Mouse (Mus musculus): ENCODE measurements at regions not wholly inside any gene's neighbourhood (a gene's known extent, or its start where the extent isn't known, plus 50 kb on each side); places are given as distances from the start of the nearest gene placed in this dataset.

DNA sequence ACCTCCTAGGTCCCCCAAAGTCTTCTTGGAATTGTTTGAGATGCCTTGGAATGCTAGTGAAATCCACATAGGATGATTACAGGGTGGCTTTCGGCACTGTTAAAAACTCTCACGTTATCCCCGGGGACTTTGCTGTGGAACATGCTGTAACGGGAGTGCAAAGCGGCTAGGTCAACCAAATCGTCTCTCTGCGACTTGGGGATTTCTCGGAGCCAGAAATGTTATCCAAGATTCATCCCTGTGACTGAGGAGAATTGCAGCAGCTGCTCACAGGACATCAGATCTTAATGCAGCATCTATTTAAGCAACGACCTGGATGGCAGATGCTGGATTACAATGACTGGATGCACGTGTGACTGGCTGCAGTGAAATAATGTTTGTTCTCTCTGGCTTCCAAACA lies 470.7 kb upstream of the Mpdz start:
- Histone ChIP-seq H3K9me3 (replicated peaks; ENCODE audit: insufficient read depth, low read length) (no peaks in the 10 kb centered on the region), H3K27ac (ENCODE audit: control insufficient read depth, low read depth, low read length) (no peak overlapping the region), H3K79me2 (ENCODE audit: control insufficient read depth, insufficient read depth, low read length, poor library complexity) (no peaks in the 10 kb centered on the region), H3K27me3 (ENCODE audit: control insufficient read depth in 1 of 2, insufficient read depth in 2 of 2, low read length in 2 of 2) (no peaks in the 10 kb centered on the region), H3K4me3 (ENCODE audit: control insufficient read depth in 1 of 2, insufficient read depth in 1 of 2, low read depth in 2 of 2, low read length in 2 of 2) (no peak overlapping the region), H3K36me3 (ENCODE audit: control insufficient read depth in 1 of 2, insufficient read depth in 2 of 2, low read length in 2 of 2) (no peaks in the 10 kb centered on the region), H3K4me1 (ENCODE audit: control insufficient read depth in 1 of 2, insufficient read depth in 2 of 2, low read length in 2 of 2) (no peaks in the 10 kb centered on the region), H3K9ac (ENCODE audit: control insufficient read depth, low read depth, low read length, poor library complexity, severe bottlenecking) (no peak overlapping the region)
- no peak for TF ChIP-seq CHD2 (IDR thresholded peaks at IDR 0.05; ENCODE audit: low read length)
- TF ChIP-seq MYB (IDR thresholded peaks at IDR 0.05; ENCODE audit: low read depth, low read length) = no peak
- no peak for TF ChIP-seq POLR2AphosphoS5 (IDR thresholded peaks at IDR 0.05; ENCODE audit: borderline replicate concordance, low read depth, low read length)
- TF ChIP-seq ZKSCAN1 (IDR thresholded peaks at IDR 0.05; ENCODE audit: low read depth, low read length) = no peak
- no peak for TF ChIP-seq RCOR1 (IDR thresholded peaks at IDR 0.05; ENCODE audit: low read depth, low read length)
- TF ChIP-seq POLR2AphosphoS2 (IDR thresholded peaks at IDR 0.05; ENCODE audit: low read length) = no peak
- no peak for TF ChIP-seq USF1 (IDR thresholded peaks at IDR 0.05; ENCODE audit: low read depth, low read length)
- TF ChIP-seq TBP (IDR thresholded peaks at IDR 0.05; ENCODE audit: low read depth, low read length) = no peak
- no peak for TF ChIP-seq MAZ (IDR thresholded peaks at IDR 0.05; ENCODE audit: low read depth, low read length)
- no peak for TF ChIP-seq ELF1 (IDR thresholded peaks at IDR 0.05; ENCODE audit: low read depth, low read length)
- no peak for TF ChIP-seq MAX (IDR thresholded peaks at IDR 0.05; ENCODE audit: low read length)
- TF ChIP-seq ZNF384 (IDR thresholded peaks at IDR 0.05; ENCODE audit: low read depth, low read length) = no peak
- DNase-seq (ENCODE audit: low read depth, low spot score) = no peak

DNA sequence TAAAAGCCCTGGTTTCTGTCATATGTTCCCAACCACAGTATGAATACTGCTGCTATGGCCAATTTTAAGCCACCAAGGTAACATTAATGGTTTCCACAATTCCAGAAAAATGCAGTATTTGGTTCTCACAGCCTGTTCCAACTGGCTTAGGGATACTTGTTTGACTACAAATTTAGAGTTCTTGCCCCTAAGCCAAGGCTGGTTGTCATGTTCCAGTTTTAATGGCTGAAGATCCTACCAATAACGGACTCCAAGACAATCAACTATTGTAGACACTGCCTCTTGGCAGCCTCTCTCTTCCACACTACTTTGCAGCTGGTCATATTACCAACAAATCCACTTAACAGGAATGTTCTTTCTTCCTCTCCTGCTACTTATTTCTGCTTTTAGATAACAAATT lies 470.0 kb upstream of the Mpdz start:
- no peak overlapping the region for H3K27ac ChIP-seq (ENCODE audit: control insufficient read depth, low read depth, low read length)
- no peaks in the 10 kb centered on the region for H3K4me1 ChIP-seq (ENCODE audit: control insufficient read depth in 1 of 2, insufficient read depth in 2 of 2, low read length in 2 of 2)
- no peak for DNase-seq (ENCODE audit: low read depth, low spot score)
- H3K79me2 ChIP-seq (ENCODE audit: control insufficient read depth, insufficient read depth, low read length, poor library complexity) = no peaks in the 10 kb centered on the region
- no peaks in the 10 kb centered on the region for H3K27me3 ChIP-seq (ENCODE audit: control insufficient read depth in 1 of 2, insufficient read depth in 2 of 2, low read length in 2 of 2)
- no peaks in the 10 kb centered on the region for H3K9me3 ChIP-seq (replicated peaks; ENCODE audit: insufficient read depth, low read length)
- TF ChIP-seq UBTF (IDR thresholded peaks at IDR 0.05; ENCODE audit: borderline replicate concordance, insufficient read depth, low read depth, low read length) (no peak), ETS1 (IDR thresholded peaks at IDR 0.05; ENCODE audit: low read depth, low read length) (no peak), TBP (IDR thresholded peaks at IDR 0.05; ENCODE audit: low read depth, low read length) (no peak), HCFC1 (IDR thresholded peaks at IDR 0.05; ENCODE audit: low read depth, low read length) (no peak), KAT2A (conservative IDR thresholded peaks at IDR 0.05; ENCODE audit: low read depth, low read length) (no peak), CHD1 (IDR thresholded peaks at IDR 0.05; ENCODE audit: low read depth, low read length) (no peak), CHD2 (IDR thresholded peaks at IDR 0.05; ENCODE audit: low read length) (no peak), MAFK (IDR thresholded peaks at IDR 0.05; ENCODE audit: borderline replicate concordance, low read depth, low read length) (no peak), GABPA (IDR thresholded peaks at IDR 0.05; ENCODE audit: low read depth, low read length) (no peak)
- no peak overlapping the region for H3K9ac ChIP-seq (ENCODE audit: control insufficient read depth, low read depth, low read length, poor library complexity, severe bottlenecking)
- no peak overlapping the region for H3K4me3 ChIP-seq (ENCODE audit: control insufficient read depth in 1 of 2, insufficient read depth in 1 of 2, low read depth in 2 of 2, low read length in 2 of 2)
- H3K36me3 ChIP-seq (ENCODE audit: control insufficient read depth in 1 of 2, insufficient read depth in 2 of 2, low read length in 2 of 2) = no peaks in the 10 kb centered on the region

All from MEL (cell line).